Mouse (Mus musculus): ENCODE measurements around the gene Lepr.

DNA sequence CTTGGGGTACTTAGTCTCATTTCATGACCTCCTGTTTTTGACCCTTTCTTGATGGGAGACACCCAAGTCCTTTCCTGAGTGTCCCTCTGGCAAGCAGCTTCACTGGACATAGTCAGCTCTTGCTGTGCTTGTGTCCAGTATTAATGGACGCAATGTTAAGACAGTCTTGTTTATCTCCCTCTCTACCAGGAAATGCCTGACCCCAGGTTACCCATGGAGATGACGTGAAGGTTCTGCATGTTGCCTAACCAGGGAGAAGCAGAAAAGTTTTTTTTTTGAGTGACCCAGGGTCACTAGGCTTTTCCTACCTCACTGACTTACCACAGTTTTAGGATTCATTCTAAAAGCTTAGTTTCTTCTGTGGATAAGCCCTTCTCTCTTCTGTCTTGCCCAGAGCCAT is 24.8 kb downstream of the Lepr start:
- TF ChIP-seq POLR2AphosphoS2 (IDR thresholded peaks at IDR 0.05; ENCODE audit: insufficient read length, low read depth) (no peak), MYOD1 (IDR thresholded peaks at IDR 0.05; ENCODE audit: control insufficient read depth in 1 of 3, insufficient read length in 2 of 3, low read depth in 2 of 3) (no peak), POLR2A (IDR thresholded peaks at IDR 0.05; ENCODE audit: insufficient read length, low read depth) (no peak), TCF12 (IDR thresholded peaks at IDR 0.05; ENCODE audit: insufficient read depth, poor library complexity, severe bottlenecking) (no peak)
